Mouse (Mus musculus): Measurements from ENCODE around the gene Mbnl2. TPM values are rescaled to one million over a fixed set of nuclear protein-coding genes. Genes with fewer than 3 reads are reported as not detected.

The Mbnl2 gene
- polyA plus RNA-seq, 1 experiment from 2014 or later, result 21.8 TPM

- H3K4me2 ChIP-seq (ENCODE audit: low read length), result no peak overlapping the region
- H3K4me1 ChIP-seq (ENCODE audit: control insufficient read depth, insufficient read depth, low read length), result peaks cover 5% of the 10 kb centered on the region; the same call in 1 of the 2 replicates
- no peaks in the 10 kb centered on the region for H3K27me3 ChIP-seq (ENCODE audit: control insufficient read depth, insufficient read depth, low read depth, low read length)
- H3K9me3 ChIP-seq (replicated peaks; ENCODE audit: control insufficient read depth, low read length, poor library complexity, severe bottlenecking), result no peaks in the 10 kb centered on the region
- H3K9ac ChIP-seq (ENCODE audit: low read depth, low read length), result no peak overlapping the region
- 82% methylated on average over 4 of the region's 4 CpGs for WGBS
- H3K4me3 ChIP-seq (ENCODE audit: low read depth, low read length), result no peak overlapping the region
- H3K27ac ChIP-seq (ENCODE audit: low read length), result no peak overlapping the region
- ATAC-seq, result no peak
- H3K36me3 ChIP-seq (ENCODE audit: control insufficient read depth, insufficient read depth, low read length), result no peaks in the 10 kb centered on the region
These were observed 4.8 kb upstream of the Mbnl2 start for GRCm38 (mm10) chr14:120270633-120271032.

- no peaks in the 10 kb centered on the region for H3K9me3 ChIP-seq (replicated peaks; ENCODE audit: control insufficient read depth, low read length, poor library complexity, severe bottlenecking)
- no peak overlapping the region for H3K4me2 ChIP-seq (ENCODE audit: low read length)
- H3K4me3 ChIP-seq (ENCODE audit: low read depth, low read length), result no peak overlapping the region
- H3K9ac ChIP-seq (ENCODE audit: low read depth, low read length), result no peak overlapping the region
- H3K27ac ChIP-seq (ENCODE audit: low read length), result no peak overlapping the region
- H3K36me3 ChIP-seq (ENCODE audit: control insufficient read depth, insufficient read depth, low read length), result no peaks in the 10 kb centered on the region
- 89% methylated on average over 8 of the region's 8 CpGs for WGBS
- H3K27me3 ChIP-seq (ENCODE audit: control insufficient read depth, insufficient read depth, low read depth, low read length), result no peaks in the 10 kb centered on the region
- peaks cover 5% of the 10 kb centered on the region; the same call in 1 of the 2 replicates for H3K4me1 ChIP-seq (ENCODE audit: control insufficient read depth, insufficient read depth, low read length)
- no peak for ATAC-seq
These were observed 4.4 kb upstream of the Mbnl2 start for GRCm38 (mm10) chr14:120271096-120271495.

- no peak for ATAC-seq
- H3K9me3 ChIP-seq (replicated peaks; ENCODE audit: control insufficient read depth, low read length, poor library complexity, severe bottlenecking), result no peaks in the 10 kb centered on the region
- no peak overlapping the region for H3K27ac ChIP-seq (ENCODE audit: low read length)
- no peak overlapping the region for H3K4me3 ChIP-seq (ENCODE audit: low read depth, low read length)
- no peaks in the 10 kb centered on the region for H3K36me3 ChIP-seq (ENCODE audit: control insufficient read depth, insufficient read depth, low read length)
- H3K27me3 ChIP-seq (ENCODE audit: control insufficient read depth, insufficient read depth, low read depth, low read length), result no peaks in the 10 kb centered on the region
- no peak overlapping the region for H3K4me2 ChIP-seq (ENCODE audit: low read length)
- WGBS, result 51% methylated on average over 5 of the region's 5 CpGs
- no peak overlapping the region for H3K9ac ChIP-seq (ENCODE audit: low read depth, low read length)
- H3K4me1 ChIP-seq (ENCODE audit: control insufficient read depth, insufficient read depth, low read length), result peaks cover 28% of the 10 kb centered on the region
These were observed 1.7 kb upstream of the Mbnl2 start for GRCm38 (mm10) chr14:120273766-120274165.

GRCm38 (mm10) chr14:120274746-120275145 lies 723 bp upstream of the Mbnl2 start:
- ATAC-seq, result no peak
- H3K27me3 ChIP-seq (ENCODE audit: control insufficient read depth, insufficient read depth, low read depth, low read length), result no peaks in the 10 kb centered on the region
- H3K4me2 ChIP-seq (ENCODE audit: low read length), result peak overlapping the region; percentile 60
- peaks cover 37% of the 10 kb centered on the region for H3K4me1 ChIP-seq (ENCODE audit: control insufficient read depth, insufficient read depth, low read length)
- peak overlapping the region; percentile 32 for H3K9ac ChIP-seq (ENCODE audit: low read depth, low read length)
- H3K4me3 ChIP-seq (ENCODE audit: low read depth, low read length), result peak overlapping the region; percentile 55
- peak overlapping the region; percentile 82 for H3K27ac ChIP-seq (ENCODE audit: low read length)
- H3K9me3 ChIP-seq (replicated peaks; ENCODE audit: control insufficient read depth, low read length, poor library complexity, severe bottlenecking), result no peaks in the 10 kb centered on the region
- WGBS, result 35% methylated on average over 5 of the region's 5 CpGs
- no peaks in the 10 kb centered on the region for H3K36me3 ChIP-seq (ENCODE audit: control insufficient read depth, insufficient read depth, low read length)

GRCm38 (mm10) chr14:120276343-120277080 lies 1.0 kb downstream of the Mbnl2 start:
- no peaks in the 10 kb centered on the region for H3K9me3 ChIP-seq (replicated peaks; ENCODE audit: control insufficient read depth, low read length, poor library complexity, severe bottlenecking)
- H3K9ac ChIP-seq (ENCODE audit: low read depth, low read length), result peak overlapping the region; percentile 51
- H3K4me1 ChIP-seq (ENCODE audit: control insufficient read depth, insufficient read depth, low read length), result peaks cover 43% of the 10 kb centered on the region
- ATAC-seq, result no peak
- H3K4me3 ChIP-seq (ENCODE audit: low read depth, low read length), result peak overlapping the region; percentile 55
- H3K36me3 ChIP-seq (ENCODE audit: control insufficient read depth, insufficient read depth, low read length), result no peaks in the 10 kb centered on the region
- no peaks in the 10 kb centered on the region for H3K27me3 ChIP-seq (ENCODE audit: control insufficient read depth, insufficient read depth, low read depth, low read length)
- peak overlapping the region; percentile 61 for H3K27ac ChIP-seq (ENCODE audit: low read length)
- 11% methylated on average over 10 of the region's 10 CpGs for WGBS
- peak overlapping the region; percentile 60 for H3K4me2 ChIP-seq (ENCODE audit: low read length)

GRCm38 (mm10) chr14:120277081-120277656 lies 1.7 kb downstream of the Mbnl2 start:
- H3K27me3 ChIP-seq (ENCODE audit: control insufficient read depth, insufficient read depth, low read depth, low read length), result no peaks in the 10 kb centered on the region
- peak overlapping the region; percentile 55 for H3K4me3 ChIP-seq (ENCODE audit: low read depth, low read length)
- no peaks in the 10 kb centered on the region for H3K9me3 ChIP-seq (replicated peaks; ENCODE audit: control insufficient read depth, low read length, poor library complexity, severe bottlenecking)
- WGBS, result 13% methylated on average over 10 of the region's 10 CpGs
- no peaks in the 10 kb centered on the region for H3K36me3 ChIP-seq (ENCODE audit: control insufficient read depth, insufficient read depth, low read length)
- no peak for ATAC-seq
- peak overlapping the region; percentile 28; the same call in 1 of the 2 replicates for H3K9ac ChIP-seq (ENCODE audit: low read depth, low read length)
- H3K4me2 ChIP-seq (ENCODE audit: low read length), result peak overlapping the region; percentile 60
- peak overlapping the region; percentile 61; the same call in 1 of the 2 replicates for H3K27ac ChIP-seq (ENCODE audit: low read length)
- peaks cover 43% of the 10 kb centered on the region for H3K4me1 ChIP-seq (ENCODE audit: control insufficient read depth, insufficient read depth, low read length)

GRCm38 (mm10) chr14:120278290-120279244 lies 3.1 kb downstream of the Mbnl2 start:
- Histone ChIP-seq H3K4me3 (ENCODE audit: low read depth, low read length) (peak overlapping the region; percentile 12; the same call in 1 of the 2 replicates), H3K4me1 (ENCODE audit: control insufficient read depth, insufficient read depth, low read length) (peaks cover 43% of the 10 kb centered on the region), H3K36me3 (ENCODE audit: control insufficient read depth, insufficient read depth, low read length) (no peaks in the 10 kb centered on the region), H3K27me3 (ENCODE audit: control insufficient read depth, insufficient read depth, low read depth, low read length) (no peaks in the 10 kb centered on the region), H3K27ac (ENCODE audit: low read length) (0 out of 2 replicates have a peak overlapping the region, but pooled peaks have one; percentile 25), H3K9ac (ENCODE audit: low read depth, low read length) (0 out of 2 replicates have a peak overlapping the region, but pooled peaks have one; percentile 28), H3K9me3 (replicated peaks; ENCODE audit: control insufficient read depth, low read length, poor library complexity, severe bottlenecking) (no peaks in the 10 kb centered on the region), H3K4me2 (ENCODE audit: low read length) (peak overlapping the region; percentile 60)
- 41% methylated on average over 21 of the region's 21 CpGs for WGBS
- ATAC-seq, result 0 out of 2 replicates have a peak, but pooled peaks have one; percentile 15

- Histone ChIP-seq H3K4me2 (ENCODE audit: low read length) (no peak overlapping the region), H3K9me3 (replicated peaks; ENCODE audit: control insufficient read depth, low read length, poor library complexity, severe bottlenecking) (no peaks in the 10 kb centered on the region), H3K4me1 (ENCODE audit: control insufficient read depth, insufficient read depth, low read length) (peaks cover 41% of the 10 kb centered on the region), H3K9ac (ENCODE audit: low read depth, low read length) (no peak overlapping the region), H3K27ac (ENCODE audit: low read length) (no peak overlapping the region), H3K4me3 (ENCODE audit: low read depth, low read length) (no peak overlapping the region), H3K27me3 (ENCODE audit: control insufficient read depth, insufficient read depth, low read depth, low read length) (no peaks in the 10 kb centered on the region), H3K36me3 (ENCODE audit: control insufficient read depth, insufficient read depth, low read length) (no peaks in the 10 kb centered on the region)
- no peak for ATAC-seq
These were observed 4.7 kb downstream of the Mbnl2 start for GRCm38 (mm10) chr14:120280136-120280535.
